Mouse (Mus musculus) subcutaneous adipose tissue, adult 2 months (tissue): Measurements from ENCODE around the gene Dido1. TPM values are rescaled to one million over a fixed set of nuclear protein-coding genes. Genes with fewer than 3 reads are reported as not detected.

ENCODE experiments used
- polyA plus RNA-seq: library from polyadenylated mRNA; depleted of rRNA; stranded (reverse); fragments of >200 nt; gene quantifications from 2 replicates; pipeline ENCODE4 v1.2.3, GENCODE M21; 2012; ENCODE audit warnings: low replicate concordance; rRNA removed

The Dido1 gene
- polyA plus RNA-seq, result 23.7 and 23.9 TPM in 2 replicates

DNA sequence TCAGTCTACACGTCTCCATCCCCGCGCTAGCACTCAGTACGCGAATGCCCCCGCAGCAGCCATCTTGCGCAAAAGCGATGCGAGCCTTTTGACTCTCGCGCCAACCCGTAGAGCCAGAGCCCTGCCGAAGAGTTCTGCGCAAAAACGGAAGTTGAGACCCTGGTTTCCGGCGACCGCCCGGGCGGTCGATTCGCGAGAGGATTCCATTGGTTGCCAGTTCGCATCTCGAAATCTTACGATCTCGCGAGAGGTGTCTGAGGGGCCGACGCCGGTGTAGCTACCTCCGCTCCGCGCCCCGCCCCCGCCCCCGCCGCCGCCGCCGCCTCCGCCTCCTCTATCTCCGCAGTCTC is at the start of gene Dido1, which contains the start of gene Gid8:
Dido1 (minus strand) TSS at position 77 of the 350 bp plus-strand sequence.
Gid8 (plus strand) TSS at position 195 of the 350 bp plus-strand sequence.

DNA sequence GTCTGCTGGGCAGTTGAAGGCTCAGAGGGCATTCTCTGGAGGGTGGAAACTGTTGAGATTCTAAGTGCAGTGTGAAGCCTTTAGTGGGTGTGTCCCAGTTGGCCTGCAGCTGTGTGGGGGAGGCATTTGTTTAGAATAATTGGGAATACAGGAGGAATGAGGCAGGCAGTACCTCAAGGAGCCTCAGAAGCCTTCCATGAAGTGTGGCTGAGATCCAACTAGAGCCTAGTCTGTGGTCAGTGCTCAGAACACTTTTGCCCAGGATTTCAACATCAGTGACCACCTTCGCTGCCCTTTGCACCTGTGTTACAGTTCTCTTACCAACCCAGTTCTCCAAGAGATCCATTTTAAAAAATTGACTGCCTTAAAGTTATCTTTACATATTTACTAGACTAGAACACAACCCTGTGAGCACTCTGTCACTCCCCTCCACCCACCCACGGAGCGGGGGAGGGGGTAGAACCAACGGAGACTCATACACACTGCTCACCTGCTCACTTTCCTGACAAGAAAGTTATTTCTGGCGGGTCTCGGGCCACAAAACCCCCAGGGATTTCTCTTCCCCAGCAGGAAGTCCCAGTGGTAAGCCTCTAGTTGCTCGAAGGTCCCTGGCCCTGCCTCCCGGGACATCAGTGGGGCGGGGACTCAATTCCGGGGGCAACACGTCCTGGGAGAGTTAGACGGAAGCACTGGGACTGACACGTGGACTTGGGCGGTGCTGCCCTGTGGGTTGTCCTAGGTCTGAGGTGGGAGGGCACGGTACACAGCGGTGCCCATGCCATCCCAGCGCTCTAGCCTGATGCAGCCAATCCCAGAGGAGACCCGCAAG is 15.0 kb upstream of the Dido1 start, which contains the start of gene Slc17a9:
Slc17a9 (plus strand) TSS at position 679 of the 829 bp plus-strand sequence.

DNA sequence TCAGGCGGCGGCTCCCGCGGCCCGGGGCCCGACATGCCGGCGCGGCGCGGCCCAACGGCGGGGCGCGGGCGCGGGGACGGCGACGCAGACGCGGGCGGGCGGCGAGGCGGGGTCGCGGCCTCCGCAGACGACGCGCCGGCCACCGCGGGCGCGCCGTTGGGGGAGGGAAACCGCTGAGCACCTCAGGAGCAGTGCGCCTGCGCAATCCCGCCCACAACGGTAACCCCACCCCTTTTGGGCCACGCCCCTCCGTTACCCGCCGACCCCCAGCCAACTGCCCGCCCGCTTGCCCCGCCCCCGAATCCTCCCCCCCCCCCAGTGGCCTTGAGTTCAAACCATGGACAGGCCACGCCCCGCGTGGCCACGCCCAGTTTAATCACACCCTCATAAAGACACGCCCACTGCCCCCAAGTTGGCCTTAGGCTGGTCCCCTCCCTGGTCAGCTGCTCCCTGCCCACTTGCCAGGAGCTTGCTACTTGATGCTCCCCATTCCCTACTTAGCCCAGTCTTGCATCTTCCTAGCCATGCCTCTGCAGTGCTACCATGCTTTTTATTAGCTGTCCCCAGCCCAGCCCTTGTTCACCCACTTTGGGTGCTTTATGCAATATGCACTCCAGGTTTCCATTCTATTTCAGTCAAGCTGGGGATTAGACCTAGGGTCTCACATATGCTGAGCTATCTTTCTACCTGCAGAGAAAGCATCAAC is 67.1 kb downstream of the Dido1 start, which contains the start of gene Tcfl5:
Tcfl5 (minus strand) TSS at position 154 of the 706 bp plus-strand sequence.

Other genes starting within 250 kb of the Dido1 start
- gene Ntsr1, start 210.0 kb downstream of the Dido1 start, polyA plus RNA-seq, result not detected in 2 replicates
- gene Mrgbp, start 128.7 kb downstream of the Dido1 start, polyA plus RNA-seq, result 18.8 and 33.1 TPM in 2 replicates
- gene Ogfr, start 120.8 kb downstream of the Dido1 start, polyA plus RNA-seq, result 39.2 and 73.1 TPM in 2 replicates
- gene Col9a3, start 112.2 kb downstream of the Dido1 start, polyA plus RNA-seq, result 0.66 and 1.2 TPM in 2 replicates
- 0.05 TPM in 1 of 2 replicates, not detected in the other for gene Tcfl5, start 67.3 kb downstream of the Dido1 start, polyA plus RNA-seq
- gene Gid8, start 118 bp upstream of the Dido1 start, polyA plus RNA-seq, result 39.2 and 43.8 TPM in 2 replicates
- gene Slc17a9, start 15.3 kb upstream of the Dido1 start, polyA plus RNA-seq, result 4.8 and 5.5 TPM in 2 replicates
- not detected in 2 replicates for gene Bhlhe23, start 66.9 kb upstream of the Dido1 start, polyA plus RNA-seq
- gene Ythdf1, start 210.9 kb upstream of the Dido1 start, polyA plus RNA-seq, result 38.6 and 63.9 TPM in 2 replicates
- not detected in 2 replicates for gene Birc7, start 219.0 kb upstream of the Dido1 start, polyA plus RNA-seq
- gene Nkain4, start 244.7 kb upstream of the Dido1 start, polyA plus RNA-seq, result 10.5 and 26.1 TPM in 2 replicates